Mouse (Mus musculus): ENCODE measurements around the gene Acoxl.

Gene Acoxl

GRCm38 (mm10) chr2:127968944-127969343 is 130.3 kb downstream of the Acoxl start:
- TF ChIP-seq GATA4 (IDR thresholded peaks at IDR 0.05; ENCODE audit: insufficient replicate concordance, low read length): no peak

GRCm38 (mm10) chr2:127976276-127976675 is 137.6 kb downstream of the Acoxl start:
- TF ChIP-seq GATA4 (IDR thresholded peaks at IDR 0.05; ENCODE audit: insufficient replicate concordance, low read length): no peak

GRCm38 (mm10) chr2:127978601-127979230 is 140.0 kb downstream of the Acoxl start:
- no peak for TF ChIP-seq GATA4 (IDR thresholded peaks at IDR 0.05; ENCODE audit: insufficient replicate concordance, low read length)

- TF ChIP-seq GATA4 (IDR thresholded peaks at IDR 0.05; ENCODE audit: insufficient replicate concordance, low read length): no peak
Observed at GRCm38 (mm10) chr2:127982610-127983009, 143.9 kb downstream of the Acoxl start.

GRCm38 (mm10) chr2:127983301-127983700 is 144.6 kb downstream of the Acoxl start:
- no peak for TF ChIP-seq GATA4 (IDR thresholded peaks at IDR 0.05; ENCODE audit: insufficient replicate concordance, low read length)

GRCm38 (mm10) chr2:127983981-127984380 is 145.3 kb downstream of the Acoxl start:
- no peak for TF ChIP-seq GATA4 (IDR thresholded peaks at IDR 0.05; ENCODE audit: insufficient replicate concordance, low read length)

- TF ChIP-seq GATA4 (IDR thresholded peaks at IDR 0.05; ENCODE audit: insufficient replicate concordance, low read length): no peak
Observed at GRCm38 (mm10) chr2:127987706-127988105, 149.0 kb downstream of the Acoxl start.

GRCm38 (mm10) chr2:127990856-127991479 is 152.3 kb downstream of the Acoxl start:
- TF ChIP-seq GATA4 (IDR thresholded peaks at IDR 0.05; ENCODE audit: insufficient replicate concordance, low read length): peak; percentile 80; the same call in 1 of the 2 replicates

GRCm38 (mm10) chr2:127991656-127992055 is 153.0 kb downstream of the Acoxl start:
- no peak for TF ChIP-seq GATA4 (IDR thresholded peaks at IDR 0.05; ENCODE audit: insufficient replicate concordance, low read length)

GRCm38 (mm10) chr2:128008662-128009423 is 170.2 kb downstream of the Acoxl start:
- no peak for TF ChIP-seq GATA4 (IDR thresholded peaks at IDR 0.05; ENCODE audit: insufficient replicate concordance, low read length)

- no peak for TF ChIP-seq GATA4 (IDR thresholded peaks at IDR 0.05; ENCODE audit: insufficient replicate concordance, low read length)
Observed at GRCm38 (mm10) chr2:128014613-128015012, 175.9 kb downstream of the Acoxl start.

- TF ChIP-seq GATA4 (IDR thresholded peaks at IDR 0.05; ENCODE audit: insufficient replicate concordance, low read length): no peak
Observed at GRCm38 (mm10) chr2:128015602-128016001, 176.9 kb downstream of the Acoxl start.

GRCm38 (mm10) chr2:128020039-128020907 is 181.6 kb downstream of the Acoxl start:
- no peak for TF ChIP-seq GATA4 (IDR thresholded peaks at IDR 0.05; ENCODE audit: insufficient replicate concordance, low read length)

- no peak for TF ChIP-seq GATA4 (IDR thresholded peaks at IDR 0.05; ENCODE audit: insufficient replicate concordance, low read length)
Observed at GRCm38 (mm10) chr2:128020908-128021193, 182.2 kb downstream of the Acoxl start.

- no peak for TF ChIP-seq GATA4 (IDR thresholded peaks at IDR 0.05; ENCODE audit: insufficient replicate concordance, low read length)
Observed at GRCm38 (mm10) chr2:128023855-128024254, 185.2 kb downstream of the Acoxl start.

Measured in liver, adult (tissue).